Mouse (Mus musculus): ENCODE results near the gene Olfr564. TPM values are rescaled to one million over a fixed set of nuclear protein-coding genes. Genes with fewer than 3 reads are reported as not detected.

Olfr564 gene
- polyA plus RNA-seq (2012; ENCODE audit: low replicate concordance): not detected in 2 replicates

DNA sequence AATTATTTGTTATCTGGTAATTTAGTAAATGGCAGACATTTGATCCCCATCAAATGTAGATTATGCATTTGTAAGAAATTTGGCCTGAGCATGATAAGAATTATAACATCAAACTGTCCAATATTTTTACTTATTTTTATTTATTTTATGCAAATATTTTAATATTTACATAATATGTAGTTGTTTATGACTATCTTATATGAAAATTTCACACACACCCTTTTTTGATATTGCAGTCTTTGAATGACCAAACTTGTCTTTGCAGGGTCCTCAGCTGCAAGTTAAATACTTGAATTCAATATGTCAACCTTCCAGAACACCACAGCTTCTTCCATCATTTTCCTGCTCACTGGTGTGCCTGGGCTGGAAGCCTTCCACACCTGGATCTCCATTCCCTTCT is at the start of gene Olfr564:
Gene Olfr564 (plus strand): TSS at position 301 of the 400 bp plus-strand sequence.

DNA sequence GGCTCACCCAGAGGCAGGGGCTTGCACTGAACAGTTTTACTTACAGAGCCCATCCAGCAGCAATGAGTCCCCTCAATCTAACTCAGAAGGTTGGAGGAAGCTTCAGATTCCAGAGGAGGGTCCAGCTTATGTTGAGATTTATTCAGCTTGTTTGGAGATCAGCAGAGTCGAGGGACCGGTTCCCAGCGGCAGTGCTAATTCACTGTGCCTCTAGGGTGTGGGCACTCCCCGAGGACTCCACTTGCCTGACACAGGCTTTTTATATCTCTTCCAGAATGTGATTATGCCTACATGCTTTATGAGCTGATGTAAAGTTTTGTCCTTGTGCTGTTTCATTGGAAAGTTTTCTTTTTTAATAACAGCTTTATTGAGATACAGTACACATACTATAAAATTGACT is 44.0 kb upstream of the Olfr564 start, which contains the start of the genes Olfr560 and Olfr78:
Gene Olfr560 (minus strand): TSS at position 101 of the 400 bp plus-strand sequence.
Gene Olfr78 (minus strand): TSS at position 206 of the 400 bp plus-strand sequence.

DNA sequence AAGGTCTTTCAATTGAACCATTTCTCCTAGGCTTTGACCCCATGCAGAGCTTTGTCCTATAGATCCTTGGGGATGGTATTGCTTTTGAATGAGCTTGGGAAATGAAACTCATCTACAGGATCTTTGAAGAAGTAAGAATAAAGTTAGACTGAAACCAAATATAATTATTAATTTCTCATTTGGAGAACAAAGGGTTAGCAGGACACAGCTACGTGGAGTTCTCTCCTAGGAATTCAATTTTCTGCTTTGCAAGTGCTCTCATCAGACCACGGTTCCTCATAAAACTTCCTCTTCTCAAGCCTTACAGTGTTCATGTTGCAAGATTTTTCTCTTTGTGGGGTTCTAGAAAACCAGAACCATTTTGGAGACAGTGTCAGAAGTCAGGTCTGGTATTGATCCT is 32.4 kb upstream of the Olfr564 start, which contains the start of gene Olfr561:
Gene Olfr561 (plus strand): TSS at position 301 of the 400 bp plus-strand sequence.

Other genes with a start within 250 kb of the Olfr564 start
- 11.8 and 24.5 TPM in 2 replicates for gene Trim21, start 238.0 kb upstream of the Olfr564 start, polyA plus RNA-seq (2012; ENCODE audit: low replicate concordance)
- gene Olfr550, start 232.0 kb upstream of the Olfr564 start, polyA plus RNA-seq (2012; ENCODE audit: low replicate concordance): not detected in 2 replicates
- gene Olfr551, start 211.6 kb upstream of the Olfr564 start, polyA plus RNA-seq (2012; ENCODE audit: low replicate concordance): not detected in 2 replicates
- gene Olfr552, start 205.7 kb upstream of the Olfr564 start, polyA plus RNA-seq (2012; ENCODE audit: low replicate concordance): not detected in 2 replicates
- not detected in 2 replicates for gene Olfr553, start 185.3 kb upstream of the Olfr564 start, polyA plus RNA-seq (2012; ENCODE audit: low replicate concordance)
- not detected in 2 replicates for gene Olfr554, start 165.0 kb upstream of the Olfr564 start, polyA plus RNA-seq (2012; ENCODE audit: low replicate concordance)
- gene Olfr555, start 144.7 kb upstream of the Olfr564 start, polyA plus RNA-seq (2012; ENCODE audit: low replicate concordance): not detected in 2 replicates
- not detected in 2 replicates for gene Olfr556, start 138.6 kb upstream of the Olfr564 start, polyA plus RNA-seq (2012; ENCODE audit: low replicate concordance)
- gene Trim68, start 116.2 kb upstream of the Olfr564 start, polyA plus RNA-seq (2012; ENCODE audit: low replicate concordance): 5.2 and 5.8 TPM in 2 replicates
- not detected in 2 replicates for gene Olfr557, start 107.6 kb upstream of the Olfr564 start, polyA plus RNA-seq (2012; ENCODE audit: low replicate concordance)
- gene Olfr558, start 101.3 kb upstream of the Olfr564 start, polyA plus RNA-seq (2012; ENCODE audit: low replicate concordance): not detected in 2 replicates
- gene Olfr33, start 84.4 kb upstream of the Olfr564 start, polyA plus RNA-seq (2012; ENCODE audit: low replicate concordance): not detected in 2 replicates
- not detected in 2 replicates for gene Olfr559, start 76.0 kb upstream of the Olfr564 start, polyA plus RNA-seq (2012; ENCODE audit: low replicate concordance)
- gene Olfr560, start 44.1 kb upstream of the Olfr564 start, polyA plus RNA-seq (2012; ENCODE audit: low replicate concordance): not detected in 2 replicates
- gene Olfr78, start 44.0 kb upstream of the Olfr564 start, polyA plus RNA-seq (2012; ENCODE audit: low replicate concordance): not detected in 2 replicates
- gene Olfr561, start 32.3 kb upstream of the Olfr564 start, polyA plus RNA-seq (2012; ENCODE audit: low replicate concordance): not detected in 2 replicates
- not detected in 2 replicates for gene Olfr566, start 55.3 kb downstream of the Olfr564 start, polyA plus RNA-seq (2012; ENCODE audit: low replicate concordance)
- gene Olfr568, start 73.6 kb downstream of the Olfr564 start, polyA plus RNA-seq (2012; ENCODE audit: low replicate concordance): not detected in 2 replicates
- not detected in 2 replicates for gene Olfr569, start 87.4 kb downstream of the Olfr564 start, polyA plus RNA-seq (2012; ENCODE audit: low replicate concordance)
- gene Olfr570, start 91.1 kb downstream of the Olfr564 start, polyA plus RNA-seq (2012; ENCODE audit: low replicate concordance): not detected in 2 replicates
- not detected in 2 replicates for gene Olfr571, start 114.1 kb downstream of the Olfr564 start, polyA plus RNA-seq (2012; ENCODE audit: low replicate concordance)
- gene Olfr572, start 120.9 kb downstream of the Olfr564 start, polyA plus RNA-seq (2012; ENCODE audit: low replicate concordance): not detected in 2 replicates
- not detected in 2 replicates for gene Olfr573-ps1, start 139.1 kb downstream of the Olfr564 start, polyA plus RNA-seq (2012; ENCODE audit: low replicate concordance)
- gene Olfr574, start 145.0 kb downstream of the Olfr564 start, polyA plus RNA-seq (2012; ENCODE audit: low replicate concordance): not detected in 2 replicates
- not detected in 2 replicates for gene Olfr575, start 155.3 kb downstream of the Olfr564 start, polyA plus RNA-seq (2012; ENCODE audit: low replicate concordance)
- gene Olfr576, start 159.2 kb downstream of the Olfr564 start, polyA plus RNA-seq (2012; ENCODE audit: low replicate concordance): not detected in 2 replicates
- gene Olfr577, start 172.5 kb downstream of the Olfr564 start, polyA plus RNA-seq (2012; ENCODE audit: low replicate concordance): not detected in 2 replicates
- not detected in 2 replicates for gene Olfr578, start 185.8 kb downstream of the Olfr564 start, polyA plus RNA-seq (2012; ENCODE audit: low replicate concordance)
- not detected in 2 replicates for gene Olfr582, start 234.5 kb downstream of the Olfr564 start, polyA plus RNA-seq (2012; ENCODE audit: low replicate concordance)
- gene Olfr583, start 247.8 kb downstream of the Olfr564 start, polyA plus RNA-seq (2012; ENCODE audit: low replicate concordance): not detected in 2 replicates